Comparison of ENCODE assay signal across 9 mouse cellular contexts in the genomic region with DNA sequence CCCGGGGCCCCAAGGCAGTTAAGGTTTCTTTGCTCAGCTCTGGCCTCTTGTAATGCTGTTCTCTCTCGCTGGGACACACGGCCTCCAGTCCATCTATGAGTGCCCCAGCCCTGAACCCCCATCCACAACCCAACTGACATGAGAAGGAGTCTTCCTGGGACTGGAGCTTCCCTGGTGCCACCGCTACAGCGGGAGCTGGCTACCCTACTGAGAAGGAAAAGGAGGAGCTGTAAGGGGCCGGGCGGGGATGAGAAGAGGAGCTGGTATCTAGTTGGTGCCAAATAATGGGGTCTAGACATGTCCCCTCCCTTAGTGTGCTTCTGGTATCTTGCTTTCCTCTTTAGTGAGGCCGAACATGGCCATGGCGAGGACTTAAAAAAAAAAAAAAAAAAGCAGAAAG.
DNase-seq lines count a peak whose midpoint lies in the region; ATAC-seq lines count a peak whose summit lies in the region.
"Had no signal": no experiment of that assay in that cellular context is flagged by ENCODE, and none has a peak within 500 bp of the region (broad histone marks: within the 10 kb centered on the region; RNA-seq: fewer than 3 reads in every experiment).

No protein-coding gene starts in this region.

- WGBS in heart, embryonic 16.5 days: 7% methylated on average over 9 of the region's 9 CpGs
- 9% methylated on average over 9 of the region's 9 CpGs for WGBS in forebrain, embryonic 14.5 days
- 7% methylated on average over 8 of the region's 9 CpGs for WGBS in limb, embryonic 15.5 days

- no peaks in the 10 kb centered on the region for H3K9me3 ChIP-seq in heart, embryonic 16.5 days (replicated peaks; ENCODE audit: control insufficient read depth, low read length)
- no peaks in the 10 kb centered on the region for H3K9me3 ChIP-seq in forebrain, embryonic 14.5 days (replicated peaks; ENCODE audit: control insufficient read depth, low read length)
- H3K9me3 ChIP-seq in limb, embryonic 15.5 days: no peaks in the 10 kb centered on the region

- ATAC-seq in heart, embryonic 16.5 days (replicated peaks; ENCODE audit: extremely low read depth, insufficient read depth, low FRiP score): no peak
- 0 out of 2 replicates have a peak, but pooled peaks have one; percentile 16 for ATAC-seq in cerebellum, adult (ENCODE audit: insufficient number of reproducible peaks, low FRiP score, low TSS enrichment)
- peak; percentile 47 for ATAC-seq in forebrain, embryonic 14.5 days
- no peak for ATAC-seq in limb, embryonic 15.5 days (ENCODE audit: insufficient number of reproducible peaks, low FRiP score, low TSS enrichment, low read depth)

- H3K27ac ChIP-seq in heart, embryonic 16.5 days (ENCODE audit: low read length): no peak overlapping the region
- no peak overlapping the region for H3K27ac ChIP-seq in forebrain, embryonic 14.5 days (ENCODE audit: low read depth, low read length)
- no peak overlapping the region for H3K27ac ChIP-seq in limb, embryonic 15.5 days

- no peaks in the 10 kb centered on the region for H3K36me3 ChIP-seq in heart, embryonic 16.5 days (ENCODE audit: control insufficient read depth, insufficient read depth)
- no peaks in the 10 kb centered on the region for H3K36me3 ChIP-seq in forebrain, embryonic 14.5 days (ENCODE audit: control insufficient read depth, insufficient read depth, low read length)
- H3K36me3 ChIP-seq in limb, embryonic 15.5 days: no peaks in the 10 kb centered on the region

- no peaks in the 10 kb centered on the region for H3K4me1 ChIP-seq in heart, embryonic 16.5 days (ENCODE audit: control insufficient read depth, insufficient read depth, low read length)
- H3K4me1 ChIP-seq in forebrain, embryonic 14.5 days (ENCODE audit: control insufficient read depth, insufficient read depth, low read length): 0 out of 2 replicates have a peak, but pooled peaks cover 5% of the 10 kb centered on the region
- peaks cover 5% of the 10 kb centered on the region; the same call in 1 of the 2 replicates for H3K4me1 ChIP-seq in limb, embryonic 15.5 days

- peaks cover 31% of the 10 kb centered on the region for H3K27me3 ChIP-seq in heart, embryonic 16.5 days (ENCODE audit: control insufficient read depth, insufficient read depth, low read length)
- H3K27me3 ChIP-seq in forebrain, embryonic 14.5 days (replicated peaks; ENCODE audit: control insufficient read depth, insufficient read depth, low read length): 0 out of 2 replicates have a peak, but pooled peaks cover 3% of the 10 kb centered on the region
- H3K27me3 ChIP-seq in limb, embryonic 15.5 days: peaks cover 41% of the 10 kb centered on the region

- H3K4me2 ChIP-seq in heart, embryonic 16.5 days (ENCODE audit: low read depth, low read length): peak overlapping the region; percentile 55
- H3K4me2 ChIP-seq in forebrain, embryonic 14.5 days (ENCODE audit: low read length): peak overlapping the region; percentile 78
- peak overlapping the region; percentile 31 for H3K4me2 ChIP-seq in limb, embryonic 15.5 days

- DNase-seq in heart, adult 18-20 months: no peak
- DNase-seq in forebrain, embryonic 14.5 days (ENCODE audit: low spot score): no peak
- DNase-seq in urinary bladder, postnatal 4 days (ENCODE audit: low spot score in 2 of 2): no peak
- DNase-seq in embryo, embryonic 10.5 days (ENCODE audit: low spot score): no peak
- DNase-seq in lung, postnatal 4 days: no peak

- H3K9ac ChIP-seq in heart, embryonic 16.5 days (ENCODE audit: low read length): no peak overlapping the region
- H3K9ac ChIP-seq in forebrain, embryonic 14.5 days (ENCODE audit: low read length): peak overlapping the region; percentile 73
- H3K9ac ChIP-seq in limb, embryonic 15.5 days: no peak overlapping the region

- peak overlapping the region; percentile 34 for H3K4me3 ChIP-seq in heart, embryonic 16.5 days (ENCODE audit: low read length)
- peak overlapping the region; percentile 44 for H3K4me3 ChIP-seq in forebrain, embryonic 14.5 days (ENCODE audit: low read depth, low read length)
- peak overlapping the region; percentile 15; the same call in 1 of the 2 replicates for H3K4me3 ChIP-seq in limb, embryonic 15.5 days
- H3K4me3 ChIP-seq: myocyte had no signal

Comparison
In these comparisons a context has a peak if more than half of its experiments do, and no peak if none do; other contexts are left out.
1. ATAC-seq: peak in cerebellum, adult (single experiment) and forebrain, embryonic 14.5 days (single experiment); none in heart, embryonic 16.5 days (single experiment) and limb, embryonic 15.5 days (single experiment).
2. Peak in every context shown above with its lines, with median percentiles within 50 percentile points of each other: H3K4me2 ChIP-seq and H3K4me3 ChIP-seq.